Mouse (Mus musculus) liver, adult 2 months (tissue): ENCODE measurements around the gene Fgd6.

Experiments
- CTCF ChIP-seq: fragments of 200-500 bp; IDR thresholded peaks from 2 replicates; pipeline ENCODE4 v1.5.1; 2011; ENCODE audit warnings: low read depth, low read length, control low read depth
- POLR2A ChIP-seq: fragments of 200-500 bp; IDR thresholded peaks from 2 replicates; pipeline ENCODE4 v1.6.1; 2011; ENCODE audit warnings: low read length, control low read depth; ENCODE audit not compliant: insufficient read depth; ENCODE audit errors: extremely low read depth

GRCm38 (mm10) chr10:94172706-94173105 lies 136.9 kb downstream of the Fgd6 start:
- TF ChIP-seq POLR2A = no peak
- no peak for TF ChIP-seq CTCF
